Mouse (Mus musculus) embryo, embryonic 9.5 days (tissue): Measurements from ENCODE around the gene Anxa3.
A peak's percentile ranks its signal among the peaks of the same experiment; 100 is the strongest.

Experiments used
- DNase-seq: peaks from one replicate; pipeline ENCODE4 v3.0.0-alpha.2; 2017; ENCODE audit errors: extremely low spot score

The Anxa3 gene

DNA sequence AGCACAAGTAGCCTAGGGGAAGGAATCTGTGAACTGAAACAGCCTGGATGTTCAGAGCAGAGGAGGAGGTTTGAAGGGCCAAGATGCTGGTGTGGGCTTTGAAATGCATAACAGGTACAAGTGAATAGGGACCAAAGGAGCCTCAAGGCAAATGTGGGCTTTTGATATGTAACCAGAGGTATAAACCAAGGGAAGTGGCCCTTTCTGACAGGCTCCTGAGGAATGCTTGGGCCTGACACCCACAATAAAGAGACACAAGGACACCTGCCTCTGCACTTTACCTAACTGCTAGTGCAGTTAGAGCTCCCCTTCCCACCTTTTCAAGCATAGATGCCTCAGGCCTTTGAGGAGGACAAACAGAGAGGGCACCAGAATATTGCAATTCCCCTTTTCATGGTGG lies 54.8 kb downstream of the Anxa3 start:
- DNase-seq, result no peak

DNA sequence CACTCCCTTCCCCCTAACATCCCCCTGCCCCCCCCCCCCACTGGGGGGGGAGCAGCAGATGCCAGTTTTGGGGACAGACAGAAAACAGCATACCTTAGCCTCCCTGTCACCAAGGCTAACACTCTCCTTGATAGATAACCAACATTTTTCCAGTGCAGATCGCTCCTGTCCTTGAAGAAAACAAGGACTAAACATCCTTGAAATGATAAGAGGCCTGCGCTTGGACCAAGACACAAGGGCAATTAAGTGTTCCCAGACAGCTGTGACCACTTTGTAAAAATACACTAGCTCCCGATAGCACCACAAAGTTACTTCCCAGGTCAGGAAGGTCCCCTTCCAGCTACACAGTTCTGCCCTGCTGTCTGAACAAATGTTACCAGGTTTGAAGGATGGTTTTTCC lies 55.2 kb downstream of the Anxa3 start:
- no peak for DNase-seq

GRCm38 (mm10) chr5:96849232-96849631 lies 56.1 kb downstream of the Anxa3 start:
- DNase-seq, result no peak

DNA sequence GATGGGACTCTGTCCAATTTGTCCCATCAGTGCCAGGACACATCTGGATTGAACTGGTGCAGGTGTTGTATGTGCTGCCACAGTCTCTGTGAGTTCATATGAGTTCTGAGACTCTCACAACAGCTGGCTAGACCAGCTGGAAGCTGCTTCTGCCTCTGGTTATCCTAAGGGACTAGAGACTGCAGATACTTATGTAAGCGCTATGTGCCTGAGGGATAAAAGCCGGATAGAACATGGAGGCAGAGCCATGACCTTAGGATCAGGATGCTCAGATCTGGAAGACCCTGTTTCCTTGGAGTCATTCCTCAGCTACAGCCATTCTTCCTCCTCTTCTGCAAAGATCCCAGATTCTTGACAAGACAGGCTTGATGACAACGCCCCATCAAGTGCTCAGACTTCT lies 60.3 kb downstream of the Anxa3 start:
- no peak for DNase-seq

DNA sequence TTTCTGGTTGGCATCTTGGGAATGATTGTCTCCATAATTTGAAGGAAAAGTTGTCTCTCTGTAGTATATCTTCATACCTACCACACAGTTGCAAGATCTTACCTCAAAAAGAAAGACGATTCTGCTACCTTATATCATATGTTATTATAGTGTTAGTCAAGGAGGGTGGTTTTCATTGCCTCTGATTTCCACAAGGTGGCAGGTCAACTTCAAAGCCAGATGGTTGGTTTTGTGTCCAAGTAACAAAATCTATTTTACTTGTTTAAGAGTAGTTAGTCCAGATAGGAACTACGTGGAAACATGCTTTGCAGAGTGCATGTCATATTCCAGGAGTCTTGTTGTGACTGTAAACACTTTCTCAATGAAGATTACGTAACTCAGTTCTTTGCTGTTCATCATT lies 61.2 kb downstream of the Anxa3 start:
- DNase-seq, result no peak

GRCm38 (mm10) chr5:96859938-96860337 lies 66.8 kb downstream of the Anxa3 start:
- DNase-seq, result no peak

GRCm38 (mm10) chr5:96867171-96867570 lies 74.0 kb downstream of the Anxa3 start:
- no peak for DNase-seq

GRCm38 (mm10) chr5:96868893-96869292 lies 75.8 kb downstream of the Anxa3 start:
- DNase-seq, result no peak

DNA sequence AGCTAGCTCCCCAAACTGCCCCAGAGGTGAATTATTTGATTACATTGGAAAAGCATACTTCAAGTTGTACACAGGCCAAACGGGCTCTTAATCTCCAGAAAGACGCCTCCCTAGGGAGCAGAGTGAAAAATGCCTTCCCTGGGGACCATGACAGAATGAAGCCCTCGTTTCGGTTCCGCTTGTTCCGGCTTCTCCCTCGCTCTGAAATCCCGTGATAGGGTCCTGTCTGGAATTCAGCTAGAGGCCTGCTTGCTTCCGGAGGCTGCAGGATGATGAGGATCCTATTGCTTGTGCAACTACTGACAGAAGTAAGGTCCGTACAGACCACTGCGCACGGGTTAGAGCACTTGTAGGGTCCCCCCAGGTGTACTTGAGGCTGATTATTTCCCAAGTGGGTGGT lies 77.9 kb downstream of the Anxa3 start:
- DNase-seq, result no peak

DNA sequence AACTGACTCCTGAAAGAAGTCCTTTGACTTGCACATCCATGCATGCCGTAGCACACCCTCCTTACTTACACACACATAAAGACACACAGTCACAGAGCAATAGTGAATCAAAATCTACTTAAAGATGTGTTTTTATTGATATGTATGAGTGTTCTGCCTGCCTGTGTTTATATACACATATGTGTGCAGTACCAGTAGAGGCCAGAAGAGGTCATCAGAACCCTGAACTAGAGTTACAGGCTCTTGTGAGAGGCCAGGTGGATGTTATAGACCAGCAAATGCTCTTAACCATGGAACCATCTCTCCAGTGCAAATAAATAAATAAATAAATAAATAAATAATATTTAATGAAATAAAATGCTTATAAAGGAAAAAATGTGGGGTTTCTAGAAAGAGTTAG lies 85.0 kb downstream of the Anxa3 start:
- DNase-seq, result peak; percentile 45

DNA sequence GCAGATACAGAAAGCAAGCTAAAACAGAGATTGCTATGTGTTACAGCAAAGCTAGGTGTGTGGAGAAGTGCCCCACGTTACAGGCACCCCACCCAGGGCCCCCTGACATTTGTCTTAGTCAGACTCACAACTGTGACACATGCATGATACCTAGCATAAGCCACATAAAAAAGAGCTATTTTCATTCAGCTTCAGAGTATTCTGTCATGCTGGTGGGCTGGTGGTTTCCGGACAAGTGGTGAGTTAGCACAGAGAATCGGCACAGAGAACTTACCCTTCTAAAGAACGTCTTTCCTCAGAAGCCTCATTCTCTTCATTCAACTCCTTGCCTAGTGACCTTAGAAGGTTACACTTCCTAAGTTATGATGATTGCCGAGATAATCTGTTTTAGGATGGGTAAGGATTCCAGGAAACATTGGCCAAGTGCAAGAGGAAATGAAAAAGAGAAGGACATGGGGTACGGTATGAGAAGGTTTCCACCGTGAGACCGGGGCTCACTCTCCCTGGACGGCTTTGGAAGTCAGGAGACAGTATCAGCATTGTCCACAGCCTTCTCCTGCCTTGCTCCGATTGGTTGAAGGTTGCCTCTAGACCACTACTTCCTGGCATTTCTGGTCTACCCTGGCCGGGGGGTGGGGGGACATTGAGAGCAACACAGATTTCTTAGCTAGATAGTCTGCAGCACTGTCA lies 85.9 kb downstream of the Anxa3 start:
- DNase-seq, result no peak

GRCm38 (mm10) chr5:96880231-96880630 lies 87.1 kb downstream of the Anxa3 start:
- no peak for DNase-seq

GRCm38 (mm10) chr5:96881118-96881517 lies 88.0 kb downstream of the Anxa3 start:
- no peak for DNase-seq

GRCm38 (mm10) chr5:96881613-96882012 lies 88.5 kb downstream of the Anxa3 start:
- DNase-seq, result no peak

- no peak for DNase-seq
These were observed 92.1 kb downstream of the Anxa3 start for GRCm38 (mm10) chr5:96885202-96885601.

DNA sequence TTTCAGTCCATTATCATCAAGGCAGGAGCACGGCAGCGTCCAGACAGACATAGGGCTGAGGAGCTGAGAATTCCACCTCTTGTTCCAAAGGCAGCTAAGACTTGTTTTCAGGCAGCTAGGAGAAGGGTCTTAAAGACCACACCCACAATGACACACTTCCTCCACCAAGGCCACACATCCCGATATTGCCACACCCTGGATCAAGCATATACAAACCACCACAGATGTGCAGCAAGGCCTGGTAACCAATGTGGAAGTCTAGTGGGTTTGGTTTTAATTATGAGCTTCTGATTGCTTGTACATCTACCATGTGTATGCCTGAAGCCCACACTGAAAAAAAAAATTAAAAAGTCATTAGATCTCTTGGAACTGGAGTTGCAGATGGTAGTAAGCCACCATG lies 95.3 kb downstream of the Anxa3 start:
- no peak for DNase-seq

DNA sequence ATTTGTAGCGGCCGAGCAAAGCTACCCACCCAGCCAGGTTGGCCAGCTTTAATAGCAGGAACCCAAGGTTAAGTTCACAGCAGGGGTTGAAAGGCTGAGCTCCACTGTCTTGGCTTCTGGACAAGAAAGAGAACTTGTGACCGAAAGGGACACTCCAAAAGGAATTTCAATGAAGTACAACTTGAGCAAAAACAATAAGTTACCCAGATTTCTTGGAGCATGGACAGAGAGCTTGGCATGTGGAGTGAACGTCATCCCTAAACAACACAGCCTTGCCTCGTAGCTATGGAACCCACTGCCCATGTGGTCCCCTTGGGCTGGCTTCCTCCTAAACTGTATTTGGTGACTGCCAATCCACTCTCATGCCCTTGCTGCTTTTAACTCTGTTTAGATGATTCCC lies 97.2 kb downstream of the Anxa3 start:
- no peak for DNase-seq
